Mouse (Mus musculus) cortical plate, adult 2 months (tissue): Measurements from ENCODE around the gene N4bp1.

ENCODE experiments used
- CTCF ChIP-seq: fragments of 200-500 bp; IDR thresholded peaks from 2 replicates; pipeline ENCODE4 v1.5.1; 2011; ENCODE audit warnings: mild to moderate bottlenecking, control low read depth, low read length; ENCODE audit not compliant: insufficient read depth; ENCODE audit errors: extremely low read depth
- POLR2A ChIP-seq: fragments of 200-500 bp; IDR thresholded peaks from 2 replicates; pipeline ENCODE4 v1.6.1; 2011; ENCODE audit warnings: mild to moderate bottlenecking, low read length, control low read depth; ENCODE audit not compliant: insufficient read depth; ENCODE audit errors: extremely low read depth

GRCm38 (mm10) chr8:86819426-86819825, 65.6 kb downstream of the N4bp1 start:
- TF ChIP-seq POLR2A (no peak), CTCF (no peak)
